Mouse (Mus musculus) erythroblast, embryonic 14.5 days (primary cell): Measurements from ENCODE around the gene Itga2b. TPM values are rescaled to one million over a fixed set of nuclear protein-coding genes. Genes with fewer than 3 reads are reported as not detected.

Source experiments
- H3K27me3 ChIP-seq: 2 replicates; pipeline ENCODE4 v1.6.1; 2012; ENCODE audit warnings: inconsistent platforms; ENCODE audit not compliant: control insufficient read depth
- H3K36me3 ChIP-seq: 2 replicates; pipeline ENCODE4 v1.6.1; 2012; ENCODE audit warnings: mild to moderate bottlenecking, inconsistent platforms; ENCODE audit not compliant: control insufficient read depth
- H3K4me1 ChIP-seq: 2 replicates; pipeline ENCODE4 v1.6.1; 2012; ENCODE audit warnings: inconsistent platforms; ENCODE audit not compliant: control insufficient read depth
- H3K4me3 ChIP-seq: replicated peaks from 2 replicates; pipeline ENCODE3; 2012; ENCODE audit warnings: moderate library complexity, mild to moderate bottlenecking, inconsistent platforms
- H3K9me3 ChIP-seq: 2 replicates; pipeline ENCODE4 v1.6.1; 2012; ENCODE audit warnings: low read length, inconsistent platforms, mixed read lengths; ENCODE audit not compliant: control insufficient read depth
- GATA1 ChIP-seq: IDR thresholded peaks from 2 replicates; pipeline ENCODE4 v1.6.1; 2012; ENCODE audit warnings: low read length, inconsistent platforms, mixed read lengths
- TAL1 ChIP-seq: IDR thresholded peaks from 3 replicates; pipeline ENCODE4 v1.6.1; 2012; ENCODE audit warnings: low read length, inconsistent platforms, mixed read lengths
- polyA plus RNA-seq: library from polyadenylated mRNA; stranded (reverse); fragments of >175 nt; gene quantifications from 2 replicates; pipeline ENCODE4 v1.2.3, GENCODE M21; 2012

The Itga2b gene
- polyA plus RNA-seq, 1 experiment: 1.7 TPM

DNA sequence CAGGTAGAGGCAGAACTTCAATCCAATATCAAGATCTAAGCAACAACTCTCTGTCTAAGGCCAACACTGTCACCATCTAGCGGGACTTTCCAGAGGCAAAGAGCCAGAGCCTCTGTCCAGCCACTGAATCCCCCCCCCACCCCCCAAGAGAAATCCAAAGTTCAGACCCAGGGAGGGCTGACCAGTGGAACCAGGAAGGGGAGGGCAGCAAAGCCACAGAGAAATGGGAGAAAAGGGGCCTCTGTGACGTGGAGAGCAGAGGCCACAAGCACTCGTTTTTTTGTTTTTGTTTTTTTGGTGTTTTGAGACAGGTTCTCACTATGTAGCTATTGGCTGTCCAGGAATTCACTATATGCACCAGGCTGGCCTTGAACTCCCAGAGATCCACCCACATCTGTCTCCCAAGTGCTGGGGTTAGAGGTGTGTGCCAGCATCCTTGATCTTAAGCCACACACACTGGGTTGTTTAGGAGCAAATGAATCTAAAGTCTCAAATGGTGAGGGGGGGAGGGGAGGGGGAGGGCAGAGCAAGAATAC is 60.1 kb downstream of the Itga2b start:
- Histone ChIP-seq H3K36me3 (peaks cover 20% of the 10 kb centered on the region), H3K9me3 (no peaks in the 10 kb centered on the region), H3K4me3 (peak overlapping the region; percentile 74), H3K4me1 (peaks cover 64% of the 10 kb centered on the region), H3K27me3 (peaks cover 24% of the 10 kb centered on the region)
- no peak for TF ChIP-seq TAL1
- no peak for TF ChIP-seq GATA1

- H3K36me3 ChIP-seq: peaks cover 27% of the 10 kb centered on the region
- H3K9me3 ChIP-seq: no peaks in the 10 kb centered on the region
- TF ChIP-seq TAL1 (no peak), GATA1 (no peak)
- H3K27me3 ChIP-seq: peaks cover 18% of the 10 kb centered on the region
- H3K4me1 ChIP-seq: peaks cover 71% of the 10 kb centered on the region
- H3K4me3 ChIP-seq: peak overlapping the region; percentile 74
These were observed 60.8 kb downstream of the Itga2b start for GRCm38 (mm10) chr11:102408888-102409794.

DNA sequence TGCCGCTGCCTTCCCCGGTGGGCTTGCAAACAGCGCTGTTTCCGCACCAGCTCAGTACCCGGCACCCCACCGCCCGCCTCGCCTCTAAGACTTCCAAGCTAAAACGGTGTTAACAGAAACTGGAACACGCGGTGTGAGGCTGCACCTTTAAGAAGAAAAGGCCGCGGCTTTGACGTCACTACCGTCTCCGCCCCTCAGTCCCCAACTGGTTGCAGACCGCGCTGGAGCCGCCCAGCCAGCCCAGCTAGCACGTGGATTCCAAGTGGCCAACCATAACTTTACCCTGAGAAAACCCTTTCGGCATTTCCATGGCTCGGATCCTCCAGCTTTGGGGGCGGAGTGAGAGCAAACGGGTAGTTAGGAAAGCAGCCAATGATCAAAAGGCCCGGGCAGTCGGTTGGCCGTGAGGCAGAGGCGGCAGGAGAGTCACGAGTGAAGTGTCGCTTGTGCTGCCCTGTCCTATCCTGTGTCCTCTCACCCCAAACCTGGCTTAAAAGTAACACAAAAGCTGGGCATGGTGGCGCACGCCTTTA is 61.5 kb downstream of the Itga2b start:
- H3K4me3 ChIP-seq: peak overlapping the region; percentile 74
- no peaks in the 10 kb centered on the region for H3K9me3 ChIP-seq
- H3K4me1 ChIP-seq: peaks cover 78% of the 10 kb centered on the region
- TF ChIP-seq GATA1 (no peak), TAL1 (no peak)
- H3K27me3 ChIP-seq: peaks cover 13% of the 10 kb centered on the region
- peaks cover 34% of the 10 kb centered on the region for H3K36me3 ChIP-seq

DNA sequence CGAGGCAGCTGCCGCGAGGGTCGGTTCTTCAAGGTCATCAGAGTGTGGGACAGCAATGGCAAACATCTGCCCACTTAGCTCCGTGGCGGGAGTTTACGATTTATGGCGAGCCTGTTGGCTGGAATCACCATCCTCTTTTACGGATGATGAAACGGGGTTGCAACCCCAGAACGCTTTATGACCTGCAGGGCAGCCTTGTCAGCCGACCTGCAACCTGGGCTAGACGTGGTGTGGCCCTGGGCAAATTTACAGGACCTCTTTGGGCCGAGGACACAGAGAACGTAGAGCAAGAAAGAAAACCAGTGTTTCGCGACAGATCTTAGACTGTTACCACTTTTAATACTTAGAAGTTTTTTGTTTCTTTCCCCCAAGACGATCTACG is 62.1 kb downstream of the Itga2b start, which contains the start of gene Slc25a39:
Slc25a39 (minus strand) TSS at position 113 of the 382 bp plus-strand sequence.
- Histone ChIP-seq H3K4me3 (peak within 1 kb of the TSS; percentile 74), H3K4me1 (peaks cover 84% of the 10 kb centered on the region)
- TF ChIP-seq TAL1 (no peak), GATA1 (no peak)

DNA sequence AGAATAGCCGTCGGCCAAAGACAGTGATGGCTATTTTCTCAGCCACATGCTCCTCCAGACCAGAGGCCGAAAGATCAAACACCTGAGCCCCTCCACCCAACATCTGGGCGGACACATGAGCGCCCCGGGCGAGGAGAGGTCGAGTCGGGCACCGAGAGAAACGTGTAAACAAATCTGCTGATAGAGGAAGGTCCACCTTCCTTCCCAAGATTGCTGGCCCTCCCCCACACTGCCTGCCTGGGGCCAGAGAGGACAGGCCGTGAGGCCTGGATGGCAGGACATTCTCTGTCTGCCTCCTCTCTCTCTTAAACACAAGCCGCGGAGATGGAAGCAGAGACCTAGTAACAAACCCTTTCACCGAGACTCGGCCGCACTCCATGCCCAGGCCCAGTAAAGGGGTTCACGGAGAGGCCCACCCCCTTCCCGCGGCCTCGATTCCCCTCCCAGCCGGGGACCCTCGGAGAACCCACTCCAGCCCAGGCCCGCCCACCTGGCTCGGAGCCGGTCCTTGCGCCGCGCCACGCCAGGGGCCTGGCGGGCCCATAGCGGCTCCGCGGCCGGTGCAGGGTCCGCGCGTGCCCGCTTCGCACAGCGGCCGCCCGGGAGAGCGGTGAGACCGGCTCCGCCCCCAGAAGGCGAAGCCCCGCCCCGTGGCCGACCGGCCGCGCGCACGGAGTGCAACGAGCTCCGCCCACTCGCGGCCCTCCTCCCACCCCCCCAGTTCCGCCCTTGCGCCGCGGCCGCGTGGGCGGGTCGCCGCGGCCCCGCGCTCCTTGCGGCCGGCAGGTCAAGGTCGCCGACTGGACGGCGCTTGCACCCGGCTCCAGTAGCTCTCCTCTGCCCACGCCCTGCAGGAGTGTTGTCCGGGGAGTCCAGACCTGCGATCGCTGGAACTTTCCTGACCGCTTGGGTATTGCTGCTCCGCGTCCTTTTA is 62.8 kb downstream of the Itga2b start:
- TF ChIP-seq TAL1: no peak
- no peak for TF ChIP-seq GATA1
- peaks cover 47% of the 10 kb centered on the region for H3K36me3 ChIP-seq
- peaks cover 4% of the 10 kb centered on the region for H3K27me3 ChIP-seq
- no peaks in the 10 kb centered on the region for H3K9me3 ChIP-seq
- H3K4me1 ChIP-seq: peaks cover 88% of the 10 kb centered on the region
- peak overlapping the region; percentile 74 for H3K4me3 ChIP-seq

More for the DNA sequence above, 62.1 kb downstream of the Itga2b start, which contains the start of gene Slc25a39:
- peaks cover 40% of the 10 kb centered on the region for H3K36me3 ChIP-seq
- no peaks in the 10 kb centered on the region for H3K9me3 ChIP-seq
- peaks cover 7% of the 10 kb centered on the region for H3K27me3 ChIP-seq

- H3K9me3 ChIP-seq: no peaks in the 10 kb centered on the region
- H3K36me3 ChIP-seq: peaks cover 55% of the 10 kb centered on the region
- peak overlapping the region; percentile 74 for H3K4me3 ChIP-seq
- peaks cover 88% of the 10 kb centered on the region for H3K4me1 ChIP-seq
- no peak for TF ChIP-seq TAL1
- no peak for TF ChIP-seq GATA1
- peaks cover 9% of the 10 kb centered on the region for H3K27me3 ChIP-seq
These were observed 63.5 kb downstream of the Itga2b start for GRCm38 (mm10) chr11:102406401-102406800.

GRCm38 (mm10) chr11:102405544-102406285 is 64.2 kb downstream of the Itga2b start:
- no peak for TF ChIP-seq TAL1
- no peak for TF ChIP-seq GATA1
- H3K27me3 ChIP-seq: peaks cover 15% of the 10 kb centered on the region
- H3K36me3 ChIP-seq: peaks cover 58% of the 10 kb centered on the region
- peak overlapping the region; percentile 74 for H3K4me3 ChIP-seq
- peaks cover 87% of the 10 kb centered on the region for H3K4me1 ChIP-seq
- no peaks in the 10 kb centered on the region for H3K9me3 ChIP-seq
